Mouse (Mus musculus) adrenal gland, adult 10 weeks (tissue): ENCODE measurements around the gene Crtam. TPM values are rescaled to one million over a fixed set of nuclear protein-coding genes. Genes with fewer than 3 reads are reported as not detected.

Source experiments
- polyA plus RNA-seq: library from polyadenylated mRNA; stranded (reverse); fragments of 350-450 nt; fragmentation: Illumina TruSeq; extraction: RNeasy Lipid Tissue Mini Kit (QIAGEN cat#74804); gene quantifications from one replicate; pipeline ENCODE4 v1.2.3, GENCODE M21; 2014; ENCODE audit warnings: low read depth, low replicate concordance

The Crtam gene
- not detected for polyA plus RNA-seq

DNA sequence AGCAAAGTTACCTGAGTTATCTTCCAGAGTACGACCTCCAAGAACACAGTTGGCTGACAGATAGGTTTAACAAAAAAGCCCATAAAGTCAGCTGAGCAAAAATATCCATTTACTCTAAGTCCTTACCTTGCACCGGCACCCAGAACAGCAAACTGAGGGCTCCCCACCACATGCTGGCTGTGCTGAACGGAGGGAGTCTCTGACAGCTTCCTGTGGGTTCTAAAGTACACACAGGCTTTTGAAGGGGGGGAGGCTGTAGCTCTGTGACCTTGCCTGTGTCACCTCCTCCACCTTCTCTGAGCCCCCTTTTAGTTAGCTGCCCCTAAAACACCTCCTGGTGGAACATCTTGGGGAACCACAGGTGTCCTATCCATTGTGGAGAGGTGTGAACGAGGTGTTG is at the start of gene Crtam:
Gene Crtam, minus strand, starts transcription at position 214 of the 400 bp plus-strand sequence.

DNA sequence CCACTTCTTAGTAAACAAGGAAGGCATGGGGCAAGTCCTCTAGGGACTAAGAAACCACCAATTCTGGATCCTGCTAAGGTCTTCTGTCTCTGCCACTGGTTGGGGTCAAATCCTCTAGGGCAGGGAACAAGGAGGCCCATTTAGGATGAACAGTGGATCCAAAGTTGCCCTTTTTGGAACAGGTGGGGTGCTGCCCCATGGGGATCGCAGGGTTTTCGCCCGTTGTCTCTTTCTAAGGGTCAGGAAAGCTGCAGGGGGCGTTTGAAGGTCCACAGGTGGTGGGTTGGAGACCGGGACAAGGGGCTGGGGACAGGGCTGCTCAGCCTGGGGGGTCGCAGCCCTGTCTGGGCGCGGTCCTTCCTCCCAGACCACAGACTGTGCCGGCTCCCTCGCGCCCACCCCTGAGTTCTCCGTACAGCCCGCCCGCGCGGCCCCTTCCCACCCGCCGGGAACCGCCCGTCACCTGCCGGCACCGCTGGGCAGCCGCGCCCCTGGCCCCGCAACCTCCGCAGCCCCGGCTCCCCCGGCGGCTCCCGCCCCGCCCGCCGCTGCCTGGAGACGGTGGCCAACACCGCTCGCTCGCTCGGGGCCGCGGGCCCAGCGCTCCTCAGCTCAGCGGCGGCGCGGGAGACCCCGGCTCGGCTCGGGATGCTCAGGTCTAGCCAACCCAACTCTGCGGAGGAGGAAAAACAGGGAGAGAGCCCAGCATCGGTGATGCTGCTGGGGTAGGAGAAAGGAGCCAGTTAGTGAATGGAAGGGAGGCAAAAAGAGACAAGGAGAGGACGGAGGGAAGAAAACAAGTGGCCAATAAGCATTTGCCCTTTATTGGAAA is 40.6 kb downstream of the Crtam start, which contains the start of gene Jhy:
Gene Jhy, minus strand, starts transcription at position 533 of the 832 bp plus-strand sequence.

Other genes with a start within 250 kb of the Crtam start
- gene Hspa8, start 203.6 kb downstream of the Crtam start, polyA plus RNA-seq: 2,487 TPM
- gene Bsx, start 130.5 kb downstream of the Crtam start, polyA plus RNA-seq: not detected
- gene Jhy, start 40.5 kb downstream of the Crtam start, polyA plus RNA-seq: not detected
- 1.8 TPM for gene Ubash3b, start 157.1 kb upstream of the Crtam start, polyA plus RNA-seq